Mouse (Mus musculus) forebrain, embryonic 16.5 days (tissue): Measurements from ENCODE around the gene Cfap206. TPM values are rescaled to one million over a fixed set of nuclear protein-coding genes. Genes with fewer than 3 reads are reported as not detected.
A peak's percentile ranks its signal among the peaks of the same experiment; 100 is the strongest.

Experiments used
- ATAC-seq: fragments of 200-750 bp; cut with Nextera tagmentation; 2 replicates; pipeline ENCODE4 v1.8.0; 2017; ENCODE audit warnings: mild to moderate bottlenecking, moderate library complexity
- H3K27ac ChIP-seq: fragments of 300-500 bp; sonication (generic); 2 replicates; pipeline ENCODE4 v1.5.1; 2014; ENCODE audit warnings: low read length, control low read depth
- H3K27me3 ChIP-seq: fragments of 300-500 bp; sonication (generic); replicated peaks from 2 replicates; pipeline ENCODE4 v1.6.1; 2014; ENCODE audit warnings: low read length; ENCODE audit not compliant: control insufficient read depth, insufficient read depth
- H3K36me3 ChIP-seq: fragments of 300-500 bp; sonication (generic); 2 replicates; pipeline ENCODE4 v1.6.1; 2014; ENCODE audit not compliant: control insufficient read depth, insufficient read depth
- H3K4me1 ChIP-seq: fragments of 300-500 bp; sonication (generic); replicated peaks from 2 replicates; pipeline ENCODE4 v1.6.1; 2014; ENCODE audit warnings: low read length; ENCODE audit not compliant: control insufficient read depth, insufficient read depth
- H3K4me2 ChIP-seq: fragments of 300-500 bp; sonication (generic); 2 replicates; pipeline ENCODE4 v1.6.1; 2014; ENCODE audit warnings: mild to moderate bottlenecking, low read length, control low read depth
- H3K4me3 ChIP-seq: fragments of 300-500 bp; sonication (generic); replicated peaks from 2 replicates; pipeline ENCODE4 v1.5.1; 2014; ENCODE audit warnings: mild to moderate bottlenecking, low read length, control low read depth
- H3K9ac ChIP-seq: fragments of 300-500 bp; sonication (generic); replicated peaks from 2 replicates; pipeline ENCODE4 v1.6.1; 2014; ENCODE audit warnings: low read depth, low read length, control low read depth
- H3K9me3 ChIP-seq: fragments of 300-500 bp; sonication (generic); 2 replicates; pipeline ENCODE4 v1.6.1; 2016; ENCODE audit warnings: low read length; ENCODE audit not compliant: control insufficient read depth
- WGBS: fragments of 180-500 bp; shearing (Covaris S2); extraction: QIAGEN DNeasy Blood & Tissue Kit; methylation state at CpG from one replicate; pipeline ENCODE4 v1.1.7; 2014; 5-methylcytosine and 5-hydroxymethylcytosine counted together
- polyA plus RNA-seq: library from polyadenylated mRNA; unstranded; fragments of >200 nt; fragmentation: Nextera tagmentation; extraction: Ambion mirVana; gene quantifications from 2 replicates; pipeline ENCODE4 v1.2.1, GENCODE M21; 2015

The Cfap206 gene
- polyA plus RNA-seq, 1 experiment from 2014 or later: 0.99 TPM

- Histone ChIP-seq H3K9me3 (no peaks in the 10 kb centered on the region), H3K9ac (no peak overlapping the region), H3K27me3 (no peaks in the 10 kb centered on the region), H3K4me1 (peaks cover 10% of the 10 kb centered on the region), H3K27ac (no peak overlapping the region), H3K4me2 (peak overlapping the region; percentile 56), H3K36me3 (no peaks in the 10 kb centered on the region), H3K4me3 (no peak overlapping the region)
- no peak for ATAC-seq
- 73% methylated on average over 3 of the region's 3 CpGs for WGBS
These were observed 42.0 kb downstream of the Cfap206 start for GRCm38 (mm10) chr4:34688021-34688420.

- 0% methylated on average over 64 of the region's 65 CpGs for WGBS
- H3K27me3 ChIP-seq: no peaks in the 10 kb centered on the region
These were observed 43.0 kb downstream of the Cfap206 start, which contains the start of gene Slc35a1 for GRCm38 (mm10) chr4:34686874-34687567. Gene Slc35a1 (minus strand): TSS chr4:34687438.

GRCm38 (mm10) chr4:34680530-34680929, 49.5 kb downstream of the Cfap206 start:
- H3K27ac ChIP-seq: no peak overlapping the region
- 85% methylated on average over 5 of the region's 5 CpGs for WGBS
- peaks cover 7% of the 10 kb centered on the region for H3K36me3 ChIP-seq
- no peak for ATAC-seq
- no peaks in the 10 kb centered on the region for H3K27me3 ChIP-seq
- no peaks in the 10 kb centered on the region for H3K4me1 ChIP-seq
- H3K4me2 ChIP-seq: no peak overlapping the region
- H3K4me3 ChIP-seq: no peak overlapping the region
- H3K9ac ChIP-seq: no peak overlapping the region
- H3K9me3 ChIP-seq: no peaks in the 10 kb centered on the region

More at GRCm38 (mm10) chr4:34686874-34687567, 43.0 kb downstream of the Cfap206 start, which contains the start of gene Slc35a1:
- peak within 1 kb of the TSS; percentile 56 for H3K4me2 ChIP-seq
- peak within 1 kb of the TSS; percentile 98 for H3K9ac ChIP-seq
- peak; percentile 99 for ATAC-seq
- H3K27ac ChIP-seq: peak within 1 kb of the TSS; percentile 93
- peaks cover 2% of the 10 kb centered on the region; the same call in 1 of the 2 replicates for H3K36me3 ChIP-seq
- H3K9me3 ChIP-seq: no peaks in the 10 kb centered on the region
- H3K4me3 ChIP-seq: peak within 1 kb of the TSS; percentile 94
- H3K4me1 ChIP-seq: peaks cover 10% of the 10 kb centered on the region

- 91% methylated on average over 5 of the region's 5 CpGs for WGBS
- Histone ChIP-seq H3K36me3 (peaks cover 11% of the 10 kb centered on the region), H3K4me2 (no peak overlapping the region), H3K4me1 (no peaks in the 10 kb centered on the region), H3K9ac (no peak overlapping the region), H3K4me3 (no peak overlapping the region), H3K27ac (no peak overlapping the region), H3K9me3 (no peaks in the 10 kb centered on the region), H3K27me3 (no peaks in the 10 kb centered on the region)
- no peak for ATAC-seq
These were observed 56.3 kb downstream of the Cfap206 start for GRCm38 (mm10) chr4:34673721-34674120.

- Histone ChIP-seq H3K9me3 (no peaks in the 10 kb centered on the region; the same call in 1 of the 2 replicates), H3K4me3 (no peak overlapping the region), H3K27ac (no peak overlapping the region), H3K4me2 (no peak overlapping the region), H3K9ac (no peak overlapping the region), H3K4me1 (no peaks in the 10 kb centered on the region), H3K27me3 (no peaks in the 10 kb centered on the region), H3K36me3 (peaks cover 23% of the 10 kb centered on the region)
- WGBS: 89% methylated on average over 5 of the region's 5 CpGs
- no peak for ATAC-seq
These were observed 62.1 kb downstream of the Cfap206 start for GRCm38 (mm10) chr4:34667923-34668322.

GRCm38 (mm10) chr4:34661927-34662326, 68.1 kb downstream of the Cfap206 start:
- Histone ChIP-seq H3K4me2 (no peak overlapping the region), H3K27ac (no peak overlapping the region), H3K36me3 (peaks cover 32% of the 10 kb centered on the region), H3K27me3 (no peaks in the 10 kb centered on the region), H3K9me3 (no peaks in the 10 kb centered on the region), H3K4me1 (no peaks in the 10 kb centered on the region), H3K4me3 (no peak overlapping the region), H3K9ac (no peak overlapping the region)
- WGBS: 89% methylated on average over 6 of the region's 6 CpGs
- no peak for ATAC-seq

- Histone ChIP-seq H3K9me3 (no peaks in the 10 kb centered on the region), H3K4me2 (no peak overlapping the region), H3K4me3 (no peak overlapping the region), H3K36me3 (peaks cover 33% of the 10 kb centered on the region), H3K27ac (no peak overlapping the region), H3K4me1 (no peaks in the 10 kb centered on the region), H3K27me3 (no peaks in the 10 kb centered on the region), H3K9ac (no peak overlapping the region)
- no peak for ATAC-seq
- 98% methylated on average over 2 of the region's 2 CpGs for WGBS
These were observed 68.5 kb downstream of the Cfap206 start for GRCm38 (mm10) chr4:34661514-34661913.

- 92% methylated on average over 2 of the region's 2 CpGs for WGBS
- no peak overlapping the region for H3K27ac ChIP-seq
- no peak overlapping the region for H3K4me3 ChIP-seq
- H3K9me3 ChIP-seq: no peaks in the 10 kb centered on the region
- no peaks in the 10 kb centered on the region for H3K27me3 ChIP-seq
- no peak for ATAC-seq
- no peaks in the 10 kb centered on the region for H3K4me1 ChIP-seq
- H3K4me2 ChIP-seq: no peak overlapping the region
- peaks cover 39% of the 10 kb centered on the region for H3K36me3 ChIP-seq
- no peak overlapping the region for H3K9ac ChIP-seq
These were observed 71.0 kb downstream of the Cfap206 start for GRCm38 (mm10) chr4:34659012-34659411.

- no peak overlapping the region for H3K9ac ChIP-seq
- peaks cover 26% of the 10 kb centered on the region for H3K36me3 ChIP-seq
- ATAC-seq: no peak
- WGBS: 95% methylated on average over 10 of the region's 10 CpGs
- no peaks in the 10 kb centered on the region for H3K4me1 ChIP-seq
- H3K27ac ChIP-seq: no peak overlapping the region
- H3K9me3 ChIP-seq: no peaks in the 10 kb centered on the region
- no peaks in the 10 kb centered on the region for H3K27me3 ChIP-seq
- H3K4me3 ChIP-seq: no peak overlapping the region
- no peak overlapping the region for H3K4me2 ChIP-seq
These were observed 73.9 kb downstream of the Cfap206 start for GRCm38 (mm10) chr4:34656101-34656500.
